8 mouse cellular contexts compared by ENCODE assay signal in the genomic region with DNA sequence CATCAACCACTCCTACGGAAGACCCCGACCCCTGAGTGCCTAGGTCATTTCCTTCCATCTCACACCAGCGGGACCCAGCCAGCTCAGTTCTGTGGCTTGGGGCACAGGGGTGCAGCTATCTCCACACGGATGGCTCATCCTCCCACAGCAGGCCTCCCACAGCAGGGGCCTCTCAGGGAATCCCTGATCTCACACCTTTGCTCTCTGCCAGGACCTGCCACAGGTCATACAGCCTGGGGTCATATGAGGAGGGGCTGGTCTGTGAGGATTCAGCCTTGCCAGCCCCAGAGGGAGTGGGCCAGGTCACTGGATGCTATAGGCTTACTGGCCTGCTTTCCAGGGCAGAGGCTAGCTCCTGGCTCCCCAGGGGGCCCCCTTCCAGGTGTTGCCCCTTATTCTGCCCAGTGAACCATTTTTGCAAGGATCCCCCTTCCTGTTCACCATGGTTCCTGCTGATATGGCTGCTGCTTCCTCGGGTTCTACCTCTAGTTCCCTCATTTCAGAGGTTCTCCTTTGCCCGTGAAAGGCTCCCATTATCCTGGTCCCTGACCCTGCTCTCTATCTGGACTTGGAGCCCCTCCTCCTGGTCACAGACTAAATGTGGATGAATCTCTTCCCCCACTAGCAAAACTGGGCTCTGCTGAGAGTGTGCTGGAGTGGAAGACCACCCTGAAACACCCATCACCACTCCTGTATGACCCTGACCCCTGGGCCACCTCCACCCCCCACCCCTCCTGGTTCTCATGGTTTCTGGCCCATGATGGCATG. TPM values are rescaled to one million over a fixed set of nuclear protein-coding genes. Genes with fewer than 3 reads are reported as not detected.
DNase-seq lines count a peak whose midpoint lies in the region; ATAC-seq lines count a peak whose summit lies in the region.

No protein-coding gene starts in this region.

- H3K9ac ChIP-seq in heart, embryonic 14.5 days (ENCODE audit: low read length), result peak overlapping the region; percentile 97
- H3K9ac ChIP-seq in hindbrain, embryonic 15.5 days, result peak overlapping the region; percentile 100
- 0 out of 2 replicates have a peak overlapping the region, but pooled peaks have one; percentile 97 for H3K9ac ChIP-seq in midbrain, embryonic 14.5 days (replicated peaks; ENCODE audit: low read length)

- H3K4me1 ChIP-seq in heart, embryonic 14.5 days (ENCODE audit: control insufficient read depth in 2 of 2, insufficient read depth in 2 of 2, low read length in 2 of 2), result peaks cover 30 to 49% of the 10 kb centered on the region in 2 experiments
- H3K4me1 ChIP-seq in brown adipose tissue, adult 24 weeks (ENCODE audit: control insufficient read depth, insufficient read depth, insufficient read length, low read length), result peaks cover 24% of the 10 kb centered on the region
- H3K4me1 ChIP-seq in hindbrain, embryonic 15.5 days (replicated peaks), result peaks cover 59% of the 10 kb centered on the region
- H3K4me1 ChIP-seq in midbrain, embryonic 14.5 days (ENCODE audit: control insufficient read depth, insufficient read depth, low read length), result peaks cover 26% of the 10 kb centered on the region

- no peak for DNase-seq in heart, adult 9 months (ENCODE audit: low spot score in 2 of 2)
- no peak for DNase-seq in midbrain, embryonic 14.5 days
- no peak for DNase-seq in embryo, embryonic 11 days
- DNase-seq in layer of hippocampus, adult 9-11 months, result no peak
- DNase-seq in ovary, postnatal 14 days (ENCODE audit: low spot score), result no peak

- H3K9me3 ChIP-seq in heart, embryonic 14.5 days (ENCODE audit: control insufficient read depth, low read length), result no peaks in the 10 kb centered on the region
- no peaks in the 10 kb centered on the region for H3K9me3 ChIP-seq in hindbrain, embryonic 15.5 days
- no peaks in the 10 kb centered on the region for H3K9me3 ChIP-seq in midbrain, embryonic 14.5 days (ENCODE audit: control insufficient read depth, low read length)

- no peak for ATAC-seq in heart, embryonic 14.5 days (ENCODE audit: insufficient number of reproducible peaks, insufficient read depth, low FRiP score, low read depth)
- ATAC-seq in hindbrain, embryonic 15.5 days (ENCODE audit: low FRiP score, low read depth), result no peak
- ATAC-seq in midbrain, embryonic 14.5 days (ENCODE audit: low FRiP score, low TSS enrichment), result no peak

- H3K4me2 ChIP-seq in heart, embryonic 14.5 days (ENCODE audit: low read length), result peak overlapping the region; percentile 89
- peak overlapping the region; percentile 85 for H3K4me2 ChIP-seq in hindbrain, embryonic 15.5 days
- H3K4me2 ChIP-seq in midbrain, embryonic 14.5 days (ENCODE audit: low read length), result peak overlapping the region; percentile 94

- no peaks in the 10 kb centered on the region for H3K27me3 ChIP-seq in heart, embryonic 14.5 days (ENCODE audit: control insufficient read depth, insufficient read depth, low read length)
- H3K27me3 ChIP-seq in hindbrain, embryonic 15.5 days, result no peaks in the 10 kb centered on the region
- H3K27me3 ChIP-seq in midbrain, embryonic 14.5 days (ENCODE audit: control insufficient read depth, insufficient read depth, low read length), result no peaks in the 10 kb centered on the region

- peak overlapping the region in 1 of 2 experiments; percentile 84; a peak in 2 of 4 replicates for H3K27ac ChIP-seq in heart, embryonic 14.5 days (replicated peaks in 1 of 2; ENCODE audit: control insufficient read depth in 1 of 2, insufficient read depth in 1 of 2, low read depth in 2 of 2, low read length in 2 of 2)
- no peak overlapping the region for H3K27ac ChIP-seq in brown adipose tissue, adult 24 weeks (replicated peaks; ENCODE audit: low read depth, low read length)
- H3K27ac ChIP-seq in hindbrain, embryonic 15.5 days (replicated peaks), result no peak overlapping the region
- no peak overlapping the region for H3K27ac ChIP-seq in midbrain, embryonic 14.5 days (replicated peaks; ENCODE audit: low read depth, low read length)

- 0 out of 2 replicates have a peak, but pooled peaks cover 3% of the 10 kb centered on the region for H3K36me3 ChIP-seq in heart, embryonic 14.5 days (ENCODE audit: control insufficient read depth, insufficient read depth, low read length)
- H3K36me3 ChIP-seq in hindbrain, embryonic 15.5 days, result no peaks in the 10 kb centered on the region
- H3K36me3 ChIP-seq in midbrain, embryonic 14.5 days (ENCODE audit: control insufficient read depth, insufficient read depth, low read length), result no peaks in the 10 kb centered on the region

- 33% methylated on average over 6 of the region's 6 CpGs for WGBS in heart, embryonic 14.5 days
- 26% methylated on average over 6 of the region's 6 CpGs for WGBS in hindbrain, embryonic 15.5 days
- WGBS in midbrain, embryonic 14.5 days, result 35% methylated on average over 6 of the region's 6 CpGs

- H3K4me3 ChIP-seq in heart, embryonic 14.5 days (ENCODE audit: control insufficient read depth in 1 of 2, insufficient read depth in 1 of 2, low read depth in 1 of 2, low read length in 2 of 2), result peak overlapping the region; percentile 68 to 97
- peak overlapping the region; percentile 96 for H3K4me3 ChIP-seq in brown adipose tissue, adult 24 weeks (ENCODE audit: insufficient read depth, low read depth, low read length)
- H3K4me3 ChIP-seq in hindbrain, embryonic 15.5 days, result peak overlapping the region; percentile 96
- peak overlapping the region; percentile 87 for H3K4me3 ChIP-seq in midbrain, embryonic 14.5 days (replicated peaks; ENCODE audit: low read depth, low read length)

RNA-seq across cellular contexts. Expression of gene Mta1, which starts 1.6 kb away (rescaled TPM):
- 14.6 and 15.5 TPM in 2 replicates for polyA plus RNA-seq in heart, embryonic 14.5 days (2014; fragmentation: Nextera tagmentation; extraction: Ambion mirVana)
- 19.6 and 20.6 TPM in 2 replicates for polyA plus RNA-seq in brown adipose tissue, adult 24 weeks (2012; ENCODE audit: insufficient read depth, insufficient read length, missing spikeins)
- polyA plus RNA-seq in hindbrain, embryonic 15.5 days (2015; fragmentation: Nextera tagmentation; extraction: Ambion mirVana), result 16.3 and 16.6 TPM in 2 replicates
- 20.8 and 22.0 TPM in 2 replicates for polyA plus RNA-seq in midbrain, embryonic 14.5 days (2014; fragmentation: Nextera tagmentation; extraction: Ambion mirVana)

RNA-seq across cellular contexts. Expression of gene Tex22, which starts 25.4 kb away (rescaled TPM):
- polyA plus RNA-seq in heart, embryonic 14.5 days (2014; fragmentation: Nextera tagmentation; extraction: Ambion mirVana), result not detected in 2 replicates
- polyA plus RNA-seq in brown adipose tissue, adult 24 weeks (2012; ENCODE audit: insufficient read depth, insufficient read length, missing spikeins), result not detected in 2 replicates
- polyA plus RNA-seq in hindbrain, embryonic 15.5 days (2015; fragmentation: Nextera tagmentation; extraction: Ambion mirVana), result not detected in 2 replicates
- 0.43 TPM in 1 of 2 replicates, not detected in the other for polyA plus RNA-seq in midbrain, embryonic 14.5 days (2014; fragmentation: Nextera tagmentation; extraction: Ambion mirVana)

RNA-seq across cellular contexts. Expression of gene Crip2, which starts 40.4 kb away (rescaled TPM):
- 1,706 and 1,786 TPM in 2 replicates for polyA plus RNA-seq in heart, embryonic 14.5 days (2014; fragmentation: Nextera tagmentation; extraction: Ambion mirVana)
- polyA plus RNA-seq in brown adipose tissue, adult 24 weeks (2012; ENCODE audit: insufficient read depth, insufficient read length, missing spikeins), result 29.0 and 29.8 TPM in 2 replicates
- polyA plus RNA-seq in hindbrain, embryonic 15.5 days (2015; fragmentation: Nextera tagmentation; extraction: Ambion mirVana), result 294 and 336 TPM in 2 replicates
- 297 and 329 TPM in 2 replicates for polyA plus RNA-seq in midbrain, embryonic 14.5 days (2014; fragmentation: Nextera tagmentation; extraction: Ambion mirVana)

RNA-seq across cellular contexts. Expression of gene Crip1, which starts 46.5 kb away (rescaled TPM):
- 586 and 589 TPM in 2 replicates for polyA plus RNA-seq in heart, embryonic 14.5 days (2014; fragmentation: Nextera tagmentation; extraction: Ambion mirVana)
- polyA plus RNA-seq in brown adipose tissue, adult 24 weeks (2012; ENCODE audit: insufficient read depth, insufficient read length, missing spikeins), result 117 and 127 TPM in 2 replicates
- polyA plus RNA-seq in hindbrain, embryonic 15.5 days (2015; fragmentation: Nextera tagmentation; extraction: Ambion mirVana), result 29.2 and 34.7 TPM in 2 replicates
- polyA plus RNA-seq in midbrain, embryonic 14.5 days (2014; fragmentation: Nextera tagmentation; extraction: Ambion mirVana), result 16.5 and 26.8 TPM in 2 replicates

RNA-seq across cellular contexts. Expression of gene Tedc1, which starts 56.6 kb away (rescaled TPM):
- 13.3 and 17.5 TPM in 2 replicates for polyA plus RNA-seq in heart, embryonic 14.5 days (2014; fragmentation: Nextera tagmentation; extraction: Ambion mirVana)
- not detected in 2 replicates for polyA plus RNA-seq in brown adipose tissue, adult 24 weeks (2012; ENCODE audit: insufficient read depth, insufficient read length, missing spikeins)
- 18.3 and 23.6 TPM in 2 replicates for polyA plus RNA-seq in hindbrain, embryonic 15.5 days (2015; fragmentation: Nextera tagmentation; extraction: Ambion mirVana)
- polyA plus RNA-seq in midbrain, embryonic 14.5 days (2014; fragmentation: Nextera tagmentation; extraction: Ambion mirVana), result 11.9 and 14.1 TPM in 2 replicates
